Mouse (Mus musculus): ENCODE data around the gene Tcf12.

GRCm38 (mm10) chr9:71951341-71951740 is 160.3 kb downstream of the Tcf12 start:
- TF ChIP-seq CTCF (conservative IDR thresholded peaks at IDR 0.05; ENCODE audit: low read length) (no peak), NANOG (IDR thresholded peaks at IDR 0.05; ENCODE audit: borderline replicate concordance, low read length) (no peak)

Measured in E14TG2a.4 (cell line).